Mouse (Mus musculus) C2C12 (cell line): ENCODE data around the gene Tgfbr2.

Source experiments
- CTCF ChIP-seq: IDR thresholded peaks from one replicate; pipeline ENCODE4 v1.5.1; 2011; ENCODE audit not compliant: control insufficient read depth, insufficient read depth, insufficient read length
- MYOG ChIP-seq: IDR thresholded peaks from one replicate; pipeline ENCODE4 v1.6.1; 2011; ENCODE audit not compliant: control insufficient read depth, insufficient read length; ENCODE audit errors: extremely low read depth
- USF1 ChIP-seq: IDR thresholded peaks from one replicate; pipeline ENCODE4 v1.6.1; 2011; ENCODE audit warnings: low read depth, mild to moderate bottlenecking, control low read depth, moderate library complexity

- no peak for TF ChIP-seq USF1
- TF ChIP-seq CTCF: no peak
- no peak for TF ChIP-seq MYOG
Observed at GRCm38 (mm10) chr9:116222000-116222399, 46.8 kb upstream of the Tgfbr2 start.
